Mouse (Mus musculus): ENCODE results near the gene Rbms1.

The Rbms1 gene

GRCm38 (mm10) chr2:60804763-60805162 is 158.2 kb downstream of the Rbms1 start:
- no peak for DNase-seq

- DNase-seq: no peak
These were observed 159.6 kb downstream of the Rbms1 start for GRCm38 (mm10) chr2:60803377-60803776.

GRCm38 (mm10) chr2:60802828-60803227 is 160.2 kb downstream of the Rbms1 start:
- DNase-seq: no peak

- DNase-seq: peak; percentile 12
These were observed 160.8 kb downstream of the Rbms1 start for GRCm38 (mm10) chr2:60802191-60802590.

- no peak for DNase-seq
These were observed 161.3 kb downstream of the Rbms1 start for GRCm38 (mm10) chr2:60801571-60802155.

- DNase-seq: no peak
These were observed 162.0 kb downstream of the Rbms1 start for GRCm38 (mm10) chr2:60800921-60801558.

GRCm38 (mm10) chr2:60799816-60800215 is 163.2 kb downstream of the Rbms1 start:
- no peak for DNase-seq

GRCm38 (mm10) chr2:60798767-60799529 is 164.0 kb downstream of the Rbms1 start:
- DNase-seq: no peak

- no peak for DNase-seq
These were observed 165.9 kb downstream of the Rbms1 start for GRCm38 (mm10) chr2:60796969-60797669.

- DNase-seq: no peak
These were observed 166.4 kb downstream of the Rbms1 start for GRCm38 (mm10) chr2:60796616-60796968.

- DNase-seq: no peak
These were observed 167.1 kb downstream of the Rbms1 start for GRCm38 (mm10) chr2:60795861-60796260.

GRCm38 (mm10) chr2:60792506-60792905 is 170.5 kb downstream of the Rbms1 start:
- DNase-seq: no peak

GRCm38 (mm10) chr2:60789126-60789525 is 173.9 kb downstream of the Rbms1 start:
- no peak for DNase-seq

GRCm38 (mm10) chr2:60788173-60788908 is 174.7 kb downstream of the Rbms1 start:
- no peak for DNase-seq

GRCm38 (mm10) chr2:60787088-60787487 is 175.9 kb downstream of the Rbms1 start:
- no peak for DNase-seq

GRCm38 (mm10) chr2:60786289-60786688 is 176.7 kb downstream of the Rbms1 start:
- no peak for DNase-seq

GRCm38 (mm10) chr2:60774501-60774900 is 188.5 kb downstream of the Rbms1 start:
- DNase-seq: no peak

- peak; percentile 21 for DNase-seq
These were observed 189.4 kb downstream of the Rbms1 start for GRCm38 (mm10) chr2:60773592-60773991.

GRCm38 (mm10) chr2:60766420-60766819 is 196.6 kb downstream of the Rbms1 start:
- no peak for DNase-seq

GRCm38 (mm10) chr2:60756218-60756617 is 206.8 kb downstream of the Rbms1 start:
- DNase-seq: no peak

- no peak for DNase-seq
These were observed 207.9 kb downstream of the Rbms1 start for GRCm38 (mm10) chr2:60755101-60755500.

GRCm38 (mm10) chr2:60751274-60751673 is 211.7 kb downstream of the Rbms1 start:
- DNase-seq: no peak

GRCm38 (mm10) chr2:60750591-60750990 is 212.4 kb downstream of the Rbms1 start:
- no peak for DNase-seq
